In the genomic region with DNA sequence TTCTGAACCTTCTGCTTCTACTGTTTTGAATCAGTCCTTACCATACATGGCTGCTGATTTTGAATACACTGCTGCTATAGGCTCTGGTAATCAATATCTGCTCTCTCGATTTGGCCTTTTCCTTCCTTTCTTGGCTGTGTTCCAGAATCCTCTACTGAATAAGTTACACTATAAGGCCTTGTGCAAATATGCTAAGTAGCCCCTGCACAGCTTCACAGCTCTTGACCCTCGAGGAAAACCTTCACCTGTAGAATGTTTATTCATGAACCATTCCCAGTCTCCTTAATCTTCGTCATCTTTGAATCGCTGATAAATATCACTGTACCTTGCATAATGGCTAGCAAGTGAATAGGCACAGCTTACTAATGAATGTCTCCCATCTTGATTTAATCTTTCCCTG, we compare ENCODE assay signal across 32 mouse cellular contexts.
DNase-seq lines count a peak whose midpoint lies in the region; ATAC-seq lines count a peak whose summit lies in the region.
"Had no signal": no experiment of that assay in that cellular context is flagged by ENCODE, and none has a peak within 500 bp of the region (broad histone marks: within the 10 kb centered on the region; RNA-seq: fewer than 3 reads in every experiment).

No protein-coding gene starts in this region.

- H3K4me1 ChIP-seq in embryonic facial prominence, embryonic 14.5 days (ENCODE audit: control insufficient read depth, insufficient read depth, low read length), result no peaks in the 10 kb centered on the region
- no peaks in the 10 kb centered on the region for H3K4me1 ChIP-seq in embryonic facial prominence, embryonic 10.5 days
- H3K4me1 ChIP-seq in hindbrain, embryonic 14.5 days (replicated peaks; ENCODE audit: control insufficient read depth, insufficient read depth, low read length), result no peaks in the 10 kb centered on the region
- no peaks in the 10 kb centered on the region for H3K4me1 ChIP-seq in hindbrain, embryonic 16.5 days (ENCODE audit: control insufficient read depth, insufficient read depth, low read depth, low read length)
- H3K4me1 ChIP-seq in kidney, embryonic 16.5 days (ENCODE audit: insufficient read depth, low read length), result no peaks in the 10 kb centered on the region
- H3K4me1 ChIP-seq in neural tube, embryonic 12.5 days, result no peaks in the 10 kb centered on the region
- H3K4me1 ChIP-seq: hindbrain, embryonic 13.5 days; intestine, embryonic 15.5 days; liver, embryonic 12.5 days; midbrain, embryonic 10.5 days had no signal

- no peak overlapping the region for H3K9ac ChIP-seq in embryonic facial prominence, embryonic 14.5 days (ENCODE audit: low read depth, low read length)
- H3K9ac ChIP-seq in hindbrain, embryonic 14.5 days, result no peak overlapping the region
- H3K9ac ChIP-seq in hindbrain, embryonic 16.5 days (ENCODE audit: low read depth, low read length), result no peak overlapping the region
- H3K9ac ChIP-seq in kidney, embryonic 16.5 days (replicated peaks; ENCODE audit: low read length), result no peak overlapping the region
- no peak overlapping the region for H3K9ac ChIP-seq in neural tube, embryonic 12.5 days
- H3K9ac ChIP-seq: hindbrain, embryonic 13.5 days; intestine, embryonic 15.5 days; liver, embryonic 12.5 days; liver, postnatal 0 days had no signal

- peak; percentile 13 for DNase-seq in embryonic facial prominence, embryonic 14.5 days (ENCODE audit: low spot score)
- no peak for DNase-seq in embryonic facial prominence, embryonic 10.5 days (ENCODE audit: low spot score)
- DNase-seq in hindbrain, embryonic 14.5 days (ENCODE audit: low spot score), result no peak
- no peak for DNase-seq in kidney, adult 9 months
- DNase-seq in neural tube, embryonic 10.5 days (ENCODE audit: extremely low spot score, low spot score), result no peak
- DNase-seq: adrenal gland, adult 2 months; adrenal gland, postnatal 36 days; cerebellum, adult 2 months; cerebellum, postnatal 14 days; gastrocnemius, adult 2 months; gastrocnemius, postnatal 36 days; heart, adult 18-20 months; heart, postnatal 36 days; layer of hippocampus, postnatal 36 days; left cerebral cortex, postnatal 4 days; liver, postnatal 0 days; lung, postnatal 14 days; right cerebral cortex, postnatal 25 days; spleen, adult 18-20 months; thymus, adult 2 months; thymus, postnatal 36 days had no signal

- no peak for ATAC-seq in embryonic facial prominence, embryonic 14.5 days (ENCODE audit: low read depth)
- ATAC-seq in hindbrain, embryonic 14.5 days (ENCODE audit: low FRiP score), result peak; percentile 31; the same call in 1 of the 2 replicates
- ATAC-seq in hindbrain, embryonic 16.5 days, result no peak
- peak; percentile 79; the same call in 1 of the 2 replicates for ATAC-seq in kidney, embryonic 16.5 days (ENCODE audit: low FRiP score, low TSS enrichment)
- peak; percentile 34; the same call in 1 of the 2 replicates for ATAC-seq in neural tube, embryonic 12.5 days (ENCODE audit: low FRiP score, low read depth)
- ATAC-seq: activated CD4-positive, CD25-positive, alpha-beta regulatory T cell, adult 4 months; intestine, embryonic 15.5 days; liver, embryonic 12.5 days; liver, postnatal 0 days had no signal

- no peaks in the 10 kb centered on the region for H3K36me3 ChIP-seq in embryonic facial prominence, embryonic 14.5 days (ENCODE audit: control insufficient read depth, insufficient read depth, low read length)
- H3K36me3 ChIP-seq in embryonic facial prominence, embryonic 10.5 days (replicated peaks), result no peaks in the 10 kb centered on the region
- no peaks in the 10 kb centered on the region for H3K36me3 ChIP-seq in hindbrain, embryonic 14.5 days (replicated peaks; ENCODE audit: control insufficient read depth, insufficient read depth)
- no peaks in the 10 kb centered on the region for H3K36me3 ChIP-seq in hindbrain, embryonic 16.5 days (ENCODE audit: control insufficient read depth, insufficient read depth, low read length)
- no peaks in the 10 kb centered on the region for H3K36me3 ChIP-seq in kidney, embryonic 16.5 days (ENCODE audit: insufficient read depth, low read length)
- no peaks in the 10 kb centered on the region for H3K36me3 ChIP-seq in neural tube, embryonic 12.5 days
- H3K36me3 ChIP-seq: hindbrain, embryonic 13.5 days; intestine, embryonic 15.5 days; liver, embryonic 12.5 days; midbrain, embryonic 10.5 days had no signal

- H3K4me2 ChIP-seq in embryonic facial prominence, embryonic 14.5 days (ENCODE audit: low read depth, low read length), result no peak overlapping the region
- H3K4me2 ChIP-seq in hindbrain, embryonic 14.5 days (replicated peaks), result no peak overlapping the region
- H3K4me2 ChIP-seq in hindbrain, embryonic 16.5 days (ENCODE audit: low read length), result no peak overlapping the region
- no peak overlapping the region for H3K4me2 ChIP-seq in kidney, embryonic 16.5 days (replicated peaks; ENCODE audit: low read depth, low read length)
- no peak overlapping the region for H3K4me2 ChIP-seq in neural tube, embryonic 12.5 days (replicated peaks)
- H3K4me2 ChIP-seq: heart, embryonic 11.5 days; hindbrain, embryonic 13.5 days; intestine, embryonic 15.5 days; liver, embryonic 12.5 days had no signal

- no peaks in the 10 kb centered on the region for H3K27me3 ChIP-seq in embryonic facial prominence, embryonic 14.5 days (replicated peaks; ENCODE audit: control insufficient read depth, insufficient read depth, low read length)
- H3K27me3 ChIP-seq in embryonic facial prominence, embryonic 10.5 days (replicated peaks; ENCODE audit: low read depth, poor library complexity, severe bottlenecking), result no peaks in the 10 kb centered on the region
- H3K27me3 ChIP-seq in hindbrain, embryonic 14.5 days (ENCODE audit: control insufficient read depth, insufficient read depth, low read length), result no peaks in the 10 kb centered on the region
- no peaks in the 10 kb centered on the region for H3K27me3 ChIP-seq in hindbrain, embryonic 16.5 days (replicated peaks; ENCODE audit: control insufficient read depth, insufficient read depth, low read length)
- H3K27me3 ChIP-seq in kidney, embryonic 16.5 days (ENCODE audit: insufficient read depth, low read length), result no peaks in the 10 kb centered on the region
- H3K27me3 ChIP-seq in neural tube, embryonic 12.5 days (replicated peaks), result no peaks in the 10 kb centered on the region
- H3K27me3 ChIP-seq: CH12.LX; hindbrain, embryonic 13.5 days; intestine, embryonic 15.5 days; liver, embryonic 12.5 days had no signal

- no peak overlapping the region for H3K4me3 ChIP-seq in embryonic facial prominence, embryonic 14.5 days (ENCODE audit: low read depth, low read length)
- no peak overlapping the region for H3K4me3 ChIP-seq in embryonic facial prominence, embryonic 10.5 days
- no peak overlapping the region for H3K4me3 ChIP-seq in hindbrain, embryonic 14.5 days (replicated peaks; ENCODE audit: low read length)
- H3K4me3 ChIP-seq in hindbrain, embryonic 16.5 days (ENCODE audit: low read length), result no peak overlapping the region
- no peak overlapping the region for H3K4me3 ChIP-seq in kidney, embryonic 16.5 days (ENCODE audit: low read length)
- no peak overlapping the region for H3K4me3 ChIP-seq in neural tube, embryonic 12.5 days
- H3K4me3 ChIP-seq: gastrocnemius, adult 2 months; hindbrain, embryonic 13.5 days; intestine, embryonic 15.5 days; liver, embryonic 12.5 days; midbrain, embryonic 10.5 days had no signal

- 65% methylated on average over 4 of the region's 4 CpGs for WGBS in embryonic facial prominence, embryonic 14.5 days
- WGBS in embryonic facial prominence, embryonic 10.5 days, result 78% methylated on average over 4 of the region's 4 CpGs
- 58% methylated on average over 4 of the region's 4 CpGs for WGBS in hindbrain, embryonic 14.5 days
- 44% methylated on average over 4 of the region's 4 CpGs for WGBS in hindbrain, embryonic 16.5 days
- 51% methylated on average over 4 of the region's 4 CpGs for WGBS in kidney, embryonic 16.5 days
- 65% methylated on average over 4 of the region's 4 CpGs for WGBS in neural tube, embryonic 12.5 days

- H3K27ac ChIP-seq in embryonic facial prominence, embryonic 14.5 days (replicated peaks; ENCODE audit: low read depth, low read length), result no peak overlapping the region
- H3K27ac ChIP-seq in embryonic facial prominence, embryonic 10.5 days (replicated peaks), result no peak overlapping the region
- H3K27ac ChIP-seq in hindbrain, embryonic 14.5 days, result no peak overlapping the region
- H3K27ac ChIP-seq in hindbrain, embryonic 16.5 days (ENCODE audit: low read depth, low read length), result no peak overlapping the region
- H3K27ac ChIP-seq in kidney, embryonic 16.5 days (ENCODE audit: low read length), result no peak overlapping the region
- no peak overlapping the region for H3K27ac ChIP-seq in neural tube, embryonic 12.5 days
- H3K27ac ChIP-seq: gastrocnemius, adult 2 months; hindbrain, embryonic 13.5 days; intestine, embryonic 15.5 days; kidney, postnatal 0 days; liver, embryonic 12.5 days; midbrain, embryonic 10.5 days had no signal

- no peaks in the 10 kb centered on the region for H3K9me3 ChIP-seq in embryonic facial prominence, embryonic 14.5 days (ENCODE audit: control insufficient read depth, low read length)
- H3K9me3 ChIP-seq in embryonic facial prominence, embryonic 10.5 days, result no peaks in the 10 kb centered on the region
- H3K9me3 ChIP-seq in hindbrain, embryonic 14.5 days (ENCODE audit: control insufficient read depth, low read length), result no peaks in the 10 kb centered on the region
- H3K9me3 ChIP-seq in hindbrain, embryonic 16.5 days (ENCODE audit: control insufficient read depth, low read length), result no peaks in the 10 kb centered on the region
- H3K9me3 ChIP-seq in kidney, embryonic 16.5 days (ENCODE audit: low read length), result no peaks in the 10 kb centered on the region
- no peaks in the 10 kb centered on the region for H3K9me3 ChIP-seq in neural tube, embryonic 12.5 days
- H3K9me3 ChIP-seq: hindbrain, embryonic 13.5 days; intestine, embryonic 15.5 days; liver, embryonic 12.5 days; midbrain, embryonic 10.5 days had no signal

Comparison
In these comparisons a context has a peak if more than half of its experiments do, and no peak if none do; other contexts are left out.
1. ATAC-seq: peak in hindbrain, embryonic 14.5 days (single experiment), kidney, embryonic 16.5 days (single experiment) and neural tube, embryonic 12.5 days (single experiment); none in embryonic facial prominence, embryonic 14.5 days (single experiment) and hindbrain, embryonic 16.5 days (single experiment).